Mouse (Mus musculus) thymus, postnatal 14 days (tissue): ENCODE measurements around the gene Cgas.
"Not testable (repeated sequence)": the region's sequence is repeated elsewhere in the genome, so short reads cannot be mapped to it uniquely, and the experiment has no call there.

ENCODE experiments used
- DNase-seq: peaks from one replicate; pipeline ENCODE4 v3.0.0; 2021

Cgas gene

DNA sequence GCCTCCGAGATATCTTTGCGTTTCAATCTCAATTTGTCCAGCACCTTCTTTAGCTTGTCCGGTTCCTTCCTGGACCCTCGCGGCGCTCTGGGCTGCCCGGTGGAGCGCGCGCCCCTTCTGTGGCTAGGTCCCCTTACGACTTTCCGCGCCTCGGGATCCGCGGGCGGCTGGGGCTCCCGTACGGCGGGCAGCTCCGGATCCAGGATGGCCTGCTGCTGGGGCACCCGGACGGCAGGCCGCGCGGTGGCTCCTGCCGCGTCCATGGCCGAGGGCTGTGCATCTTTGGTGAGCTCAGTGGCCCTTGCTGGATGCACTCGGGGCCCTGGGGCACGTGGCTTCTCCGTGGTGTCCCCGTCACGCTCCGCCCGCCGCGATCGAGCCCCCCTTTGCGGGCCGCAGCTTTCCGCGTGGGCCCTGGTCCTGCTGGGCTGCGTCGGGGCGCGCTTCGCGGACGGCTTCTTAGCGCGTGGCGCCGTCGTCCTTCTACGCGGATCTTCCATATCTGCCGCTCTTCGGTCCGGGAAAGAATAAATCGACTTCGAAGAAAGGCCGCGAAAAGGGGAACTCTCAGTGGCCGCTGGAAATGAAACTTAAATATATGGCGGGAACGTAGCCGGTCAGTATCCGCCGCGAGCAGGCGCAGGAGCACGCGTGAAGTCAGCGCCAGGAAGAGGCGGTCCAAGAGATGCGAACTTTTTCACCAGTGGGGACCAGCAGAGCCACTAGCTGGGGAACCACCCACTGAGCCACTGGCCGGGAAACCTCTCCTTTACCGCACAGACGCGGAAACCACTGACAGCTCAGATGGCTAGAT is at the start of gene Cgas:
Gene Cgas (minus strand): TSS at position 659 of the 814 bp plus-strand sequence.
- DNase-seq = peak; percentile 48

DNA sequence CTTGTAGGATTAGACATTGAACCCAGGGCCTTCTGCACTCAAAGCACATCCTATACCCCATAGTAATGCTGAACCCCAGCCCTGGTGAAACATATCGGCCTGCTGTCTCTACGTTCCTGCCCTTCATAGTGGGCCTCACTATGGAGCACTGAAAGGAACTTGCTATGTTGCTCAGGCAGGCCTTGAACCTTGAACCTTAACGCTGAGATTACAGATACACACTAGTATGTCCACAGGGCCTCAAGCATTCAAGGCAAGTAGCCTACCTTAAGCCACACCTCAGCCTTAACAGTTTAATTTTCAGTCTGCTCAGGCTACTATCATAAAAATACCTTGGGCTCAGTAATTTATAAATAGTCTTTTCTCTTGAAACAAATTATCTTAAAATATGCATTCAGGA is 49.2 kb upstream of the Cgas start:
- no peak for DNase-seq

DNA sequence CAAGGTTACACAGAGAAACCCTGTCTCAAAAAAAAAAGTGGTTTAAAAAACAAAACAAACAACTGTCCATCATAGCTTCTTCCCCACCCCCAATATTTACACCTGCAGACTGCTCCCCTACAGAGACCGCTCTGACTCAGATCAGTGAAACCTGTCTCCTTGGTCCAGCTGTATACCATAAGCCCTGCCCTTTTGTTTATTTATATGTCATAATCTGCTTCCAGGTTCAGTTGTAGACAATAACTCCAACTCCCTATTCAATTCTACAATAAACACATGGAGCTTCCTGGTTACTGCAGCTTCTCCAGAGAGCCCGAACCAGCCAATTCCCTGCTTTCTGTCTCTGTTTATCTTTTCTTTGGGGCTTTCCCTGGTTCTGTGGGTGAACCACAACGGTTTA is 48.1 kb upstream of the Cgas start:
- DNase-seq = no peak

DNA sequence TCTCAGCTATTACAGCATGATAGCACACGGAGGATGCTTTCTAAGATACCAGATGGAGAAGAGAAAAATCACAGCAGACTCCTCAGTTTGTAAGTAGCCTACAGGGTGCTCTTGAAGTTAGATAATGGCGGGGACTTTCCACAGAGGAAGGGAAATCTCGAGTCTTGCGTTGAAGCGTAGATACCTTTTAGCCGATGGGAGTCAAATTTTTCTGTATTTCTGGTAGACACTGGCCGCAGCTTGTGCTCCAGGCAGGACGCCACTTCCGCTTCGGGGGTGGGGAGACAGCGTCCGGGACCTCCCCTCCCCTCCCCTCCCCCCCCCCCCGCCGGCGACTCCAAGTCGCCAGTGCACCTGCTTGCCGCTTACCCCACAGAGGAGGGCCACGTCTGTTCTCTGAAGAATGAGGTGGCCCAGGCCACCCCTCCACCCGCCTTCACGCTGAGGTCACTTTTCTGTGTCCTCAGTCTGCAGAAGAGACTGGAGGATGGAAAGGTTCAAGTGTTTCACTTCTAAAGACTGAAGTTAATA is 45.9 kb upstream of the Cgas start, which contains the start of gene Eef1a1:
Gene Eef1a1 (minus strand): TSS at position 262 of the 531 bp plus-strand sequence.
- DNase-seq = peak; percentile 72

DNA sequence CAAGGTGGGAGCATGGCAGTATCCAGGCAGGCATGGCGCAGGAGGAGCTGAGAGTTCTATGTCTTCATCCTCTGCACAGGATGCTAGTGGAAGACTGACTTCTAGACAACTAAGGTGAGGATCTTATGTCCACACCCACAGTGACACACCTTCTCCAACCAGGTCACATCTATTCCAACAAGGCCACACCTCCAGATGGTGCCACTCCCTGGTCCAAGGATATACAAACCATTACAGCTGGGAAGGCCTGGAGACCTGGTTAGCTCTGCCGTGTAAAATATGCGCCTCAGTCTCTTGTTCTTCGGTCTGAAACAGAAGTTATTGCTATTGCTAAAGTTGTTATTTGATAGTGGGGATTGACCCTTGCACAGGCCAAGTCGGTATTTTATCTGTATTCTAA is 45.0 kb upstream of the Cgas start:
- not testable (repeated sequence) for DNase-seq

DNA sequence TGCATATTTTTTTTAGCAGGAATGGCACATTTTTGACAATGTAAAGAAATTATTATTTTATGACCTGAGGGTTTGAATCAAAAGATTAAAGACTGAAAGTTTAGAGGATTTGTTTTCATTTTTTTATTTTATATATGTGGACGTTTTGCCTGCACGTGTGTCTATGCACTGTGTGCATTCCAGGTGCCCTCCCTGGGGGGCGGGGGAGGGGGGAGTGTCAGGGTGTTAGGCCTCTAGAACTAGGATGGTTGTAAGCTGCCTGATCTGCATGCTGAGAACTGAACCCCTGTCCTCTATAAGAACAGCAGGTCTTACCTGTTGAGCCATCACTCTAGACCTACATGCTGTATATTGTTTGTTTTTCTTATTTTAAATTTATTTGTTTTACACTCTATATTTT is 41.6 kb upstream of the Cgas start:
- no peak for DNase-seq

DNA sequence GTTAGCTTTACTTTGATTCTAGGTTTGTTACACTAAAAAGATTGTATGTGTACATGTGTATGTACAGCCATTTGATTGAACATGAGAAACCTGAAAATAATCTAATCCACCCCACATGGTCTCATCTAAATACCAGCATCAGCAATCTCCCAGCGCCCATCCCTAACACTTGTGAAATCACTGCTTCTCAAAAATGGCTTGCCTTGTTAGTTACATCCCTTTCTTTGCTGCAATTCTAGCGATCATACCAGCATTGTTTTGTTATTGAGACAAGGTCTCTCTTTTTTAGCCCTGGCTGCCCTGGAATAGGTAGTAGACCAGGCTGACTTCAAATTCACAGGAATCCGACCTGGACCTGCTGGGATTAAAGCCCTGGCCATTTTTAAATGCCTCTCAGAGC is 39.3 kb upstream of the Cgas start:
- DNase-seq = no peak

DNA sequence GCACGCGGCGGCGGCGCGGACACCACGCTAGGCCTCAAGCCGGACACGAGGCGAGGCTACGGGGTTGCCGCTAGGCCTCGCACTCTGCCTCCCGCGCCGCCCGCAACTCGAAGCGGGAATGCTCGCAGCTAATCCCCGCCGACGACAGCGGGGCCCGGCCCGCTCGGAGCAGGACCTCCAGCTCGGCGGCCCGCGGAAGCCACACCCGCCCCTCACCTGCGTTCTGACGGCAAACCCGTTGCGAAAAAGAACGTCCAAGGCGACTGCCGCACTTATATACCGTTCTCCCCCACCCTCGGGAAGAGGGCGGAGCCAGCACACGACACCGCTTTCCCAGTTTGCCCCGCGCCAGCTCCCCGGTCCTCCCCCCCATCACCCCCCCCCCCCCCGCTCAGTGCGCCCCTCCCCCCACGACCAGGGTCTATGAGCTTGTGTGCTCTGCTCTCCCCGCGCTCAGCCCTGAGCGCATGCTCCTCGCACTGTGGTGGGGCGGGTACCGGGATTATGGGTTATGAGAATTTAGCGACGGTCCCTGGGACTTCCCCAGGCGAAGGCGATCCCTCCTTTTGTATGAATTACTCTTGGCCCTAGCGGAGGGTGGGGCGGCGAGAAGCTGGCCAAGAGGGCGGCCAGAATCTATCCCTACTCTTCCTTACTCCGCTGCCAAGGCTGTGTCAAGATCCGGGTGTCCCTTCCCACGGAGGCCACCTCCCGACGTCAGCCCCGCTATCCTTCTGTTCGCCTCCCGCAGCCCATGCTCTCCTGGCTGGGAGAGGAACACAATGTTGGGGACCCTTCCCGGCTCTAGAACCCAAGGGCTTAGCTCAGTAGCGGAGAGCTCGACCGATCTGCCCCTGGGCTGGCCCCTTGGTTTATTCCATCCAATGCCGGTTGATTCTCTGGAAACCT is 38.6 kb upstream of the Cgas start:
- DNase-seq = peak; percentile 98

DNA sequence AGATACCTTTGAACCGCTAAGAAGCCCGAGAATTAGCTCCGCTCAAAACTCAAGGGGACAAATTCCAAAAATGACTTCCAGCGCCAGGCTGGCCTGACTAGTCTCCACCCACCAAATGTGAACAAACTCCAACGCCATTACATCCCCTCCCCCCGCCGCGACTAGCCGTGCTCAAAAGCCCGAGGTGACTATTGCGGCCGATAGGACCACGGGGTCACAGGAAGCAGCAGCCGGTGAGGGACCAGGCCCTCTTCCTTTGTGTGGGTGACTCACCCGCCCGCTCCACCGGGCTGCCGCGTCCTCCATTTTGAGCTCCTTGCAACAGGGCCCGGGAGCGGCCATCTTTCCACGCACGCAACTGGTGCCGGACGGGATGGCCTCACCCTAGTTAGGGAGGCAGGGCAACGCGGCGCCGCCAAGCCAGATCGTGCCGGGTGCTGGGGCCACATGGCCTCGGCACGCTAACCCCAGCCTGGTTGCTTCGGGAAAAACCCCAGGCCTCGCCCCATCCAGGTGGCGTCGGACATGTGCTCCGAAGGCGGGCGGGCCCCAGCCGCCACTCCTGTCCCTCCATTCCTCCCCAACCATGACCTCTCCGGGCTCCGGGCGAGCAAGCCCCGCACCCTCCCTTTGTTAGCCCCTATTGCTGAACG is 37.8 kb upstream of the Cgas start:
- DNase-seq = peak; percentile 81

DNA sequence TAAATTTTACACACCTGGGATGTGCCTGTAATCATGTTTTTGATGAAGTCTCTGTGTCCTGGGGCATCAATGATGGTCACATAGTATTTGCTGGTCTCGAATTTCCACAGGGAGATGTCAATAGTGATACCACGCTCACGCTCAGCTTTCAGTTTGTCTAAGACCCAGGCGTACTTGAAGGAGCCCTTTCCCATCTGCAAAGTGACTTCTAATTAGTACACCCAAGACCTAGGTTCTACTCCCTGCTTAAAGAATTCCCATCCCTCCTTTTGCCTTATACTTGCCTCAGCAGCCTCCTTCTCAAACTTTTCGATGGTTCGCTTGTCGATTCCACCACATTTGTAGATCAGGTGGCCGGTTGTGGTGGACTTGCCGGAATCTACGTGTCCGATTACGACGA is 37.2 kb upstream of the Cgas start:
- DNase-seq = not testable (repeated sequence)

DNA sequence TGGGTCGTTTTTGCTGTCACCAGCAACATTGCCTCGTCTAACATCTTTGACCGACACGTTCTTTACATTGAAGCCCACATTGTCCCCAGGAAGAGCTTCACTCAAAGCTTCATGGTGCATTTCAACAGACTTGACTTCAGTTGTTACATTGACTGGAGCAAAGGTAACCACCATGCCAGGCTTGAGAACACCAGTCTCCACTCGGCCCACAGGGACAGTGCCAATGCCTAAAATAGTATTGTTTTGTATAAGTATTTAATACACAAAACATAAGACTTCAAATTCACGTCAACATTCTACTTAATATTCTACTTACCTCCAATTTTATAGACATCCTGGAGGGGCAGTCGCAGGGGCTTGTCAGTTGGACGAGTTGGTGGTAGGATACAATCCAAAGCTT is 36.3 kb upstream of the Cgas start:
- DNase-seq = not testable (repeated sequence)

DNA sequence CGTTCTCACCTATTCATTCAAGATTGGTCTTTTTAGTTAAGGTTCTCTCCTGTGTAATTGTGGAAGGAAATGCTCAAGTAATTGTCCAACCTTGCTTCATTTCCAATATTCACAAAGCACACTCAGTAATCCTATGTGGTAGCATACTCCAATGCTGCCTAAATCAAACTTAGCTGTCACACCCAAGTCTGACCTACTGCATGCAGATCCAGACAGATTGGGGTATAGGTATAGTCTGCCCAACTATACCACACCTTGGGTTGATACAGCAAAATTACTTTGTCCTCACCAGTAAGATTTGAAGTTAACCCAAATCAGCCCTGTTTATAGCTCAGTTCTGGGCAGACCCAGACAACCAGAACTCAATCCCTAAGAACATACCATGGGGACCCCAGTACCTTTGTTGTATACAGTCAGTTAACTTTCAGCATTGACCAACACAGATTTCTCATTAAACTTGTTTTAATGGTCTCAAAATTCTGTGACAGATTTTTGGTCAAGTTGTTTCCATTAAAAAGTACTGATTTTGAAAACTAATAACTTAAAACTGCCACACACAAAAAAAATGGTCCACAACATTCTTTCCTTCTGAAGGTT is 35.1 kb upstream of the Cgas start:
- not testable (repeated sequence) for DNase-seq

DNA sequence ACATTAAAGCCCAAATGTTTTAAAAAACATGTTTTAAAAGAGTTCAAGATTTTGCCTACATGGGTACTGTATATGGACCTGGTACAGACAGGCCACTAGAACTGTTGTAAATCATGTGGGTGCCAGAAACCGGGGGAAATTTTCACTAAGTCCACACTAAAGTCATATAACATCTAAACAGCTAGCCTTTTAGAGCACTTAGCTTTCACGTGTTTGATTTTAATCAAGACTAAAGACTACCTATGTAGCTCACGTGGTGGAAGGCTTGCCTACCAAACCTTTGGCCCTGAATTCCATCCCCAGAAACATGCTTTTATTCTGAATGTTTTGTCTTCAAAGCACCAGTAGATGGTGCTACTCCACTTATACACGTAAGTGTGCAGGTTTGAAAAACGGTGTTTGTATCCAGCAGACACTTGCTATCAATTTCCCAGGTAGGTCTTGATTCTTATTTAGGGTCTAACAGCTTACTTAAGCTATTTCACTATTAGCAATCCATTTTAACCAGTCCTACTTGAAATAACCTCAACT is 34.0 kb upstream of the Cgas start:
- DNase-seq = peak; percentile 23

DNA sequence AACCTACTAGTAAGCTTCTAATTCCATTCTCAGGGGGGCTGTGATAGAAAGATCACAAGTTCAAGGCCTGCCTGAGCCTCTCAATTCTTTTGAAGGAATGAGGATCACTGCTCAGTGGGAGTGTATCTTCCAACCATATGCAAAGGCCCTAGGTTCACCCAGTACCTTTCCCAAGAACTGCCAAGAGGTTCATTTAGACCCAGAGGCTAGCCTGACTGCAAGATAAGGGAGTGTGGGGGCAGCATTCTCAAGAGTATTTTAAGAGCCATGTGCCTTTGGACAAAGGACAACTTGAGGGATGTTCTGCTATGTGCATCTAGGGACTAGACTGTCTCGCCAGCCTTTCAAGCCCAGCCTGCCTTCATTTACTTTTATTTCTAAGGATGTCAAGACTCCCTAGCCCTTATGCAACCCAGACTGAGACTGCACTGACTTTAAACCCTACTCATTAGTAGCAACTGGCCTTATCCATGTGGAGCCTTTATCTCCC is 33.5 kb upstream of the Cgas start:
- DNase-seq = no peak

DNA sequence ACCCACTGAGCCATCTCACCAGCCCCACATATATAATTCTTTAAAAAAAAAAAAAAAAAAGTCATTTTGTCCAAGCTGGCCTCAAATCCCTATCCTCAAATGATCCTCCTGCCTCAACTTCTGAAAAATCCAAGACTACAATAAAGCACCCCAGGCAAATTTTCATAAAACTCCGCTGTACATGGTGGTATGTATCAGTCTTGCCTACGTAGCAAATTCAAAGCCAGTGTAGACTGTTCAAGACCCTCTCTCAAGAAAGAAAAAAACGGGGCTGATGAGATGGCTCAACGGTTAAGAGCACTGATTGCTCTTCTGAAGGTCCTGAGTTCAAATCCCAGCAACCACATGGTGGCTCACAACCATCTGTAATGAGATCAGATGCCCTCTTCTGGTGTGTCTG is 32.8 kb upstream of the Cgas start:
- DNase-seq = no peak

DNA sequence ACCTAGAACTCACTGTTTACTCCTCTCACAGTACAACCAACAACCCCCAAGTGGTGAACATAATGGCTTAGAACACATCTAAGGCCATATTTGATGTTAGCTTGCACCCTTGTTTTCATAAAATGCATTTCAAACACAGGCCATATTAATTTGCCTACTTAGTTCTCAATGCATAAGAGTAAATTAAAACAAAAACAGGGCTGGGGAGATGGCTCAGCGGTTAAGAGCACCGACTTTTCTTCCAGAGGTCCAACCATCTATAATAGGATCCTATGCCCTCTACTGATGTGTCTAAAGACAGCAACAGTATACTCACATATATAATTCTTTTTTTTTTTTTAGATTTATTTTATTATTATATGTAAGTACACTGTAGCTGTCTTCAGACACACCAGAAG is 32.3 kb upstream of the Cgas start:
- no peak for DNase-seq

DNA sequence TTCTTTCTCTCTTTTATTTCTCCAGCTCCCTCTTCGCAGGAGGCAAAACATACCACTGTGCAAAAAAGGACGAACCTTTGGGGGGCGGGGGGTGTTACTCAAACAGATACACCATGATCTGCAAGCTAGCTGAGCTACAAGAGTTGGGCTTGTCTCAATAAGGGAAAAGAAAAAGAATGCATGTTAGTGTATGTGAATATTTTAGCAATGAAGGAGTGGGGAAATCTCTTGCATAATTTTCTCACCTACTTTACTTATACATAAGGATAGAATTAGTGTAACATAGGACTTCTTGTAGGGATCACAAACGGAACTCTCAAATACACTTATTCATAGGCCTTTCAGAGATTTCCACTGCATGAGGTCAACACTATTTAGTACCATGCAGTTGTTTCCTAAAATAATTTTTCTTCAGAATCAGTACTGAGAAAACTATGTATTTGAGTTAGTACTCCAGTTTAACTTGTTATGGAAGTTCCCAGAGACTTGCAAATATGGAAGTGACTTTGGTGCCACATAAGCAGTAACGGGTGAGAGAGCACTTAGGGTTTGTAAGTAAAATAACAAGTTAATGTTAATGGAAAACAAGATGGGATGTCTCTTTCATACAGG is 31.8 kb upstream of the Cgas start:
- DNase-seq = no peak

DNA sequence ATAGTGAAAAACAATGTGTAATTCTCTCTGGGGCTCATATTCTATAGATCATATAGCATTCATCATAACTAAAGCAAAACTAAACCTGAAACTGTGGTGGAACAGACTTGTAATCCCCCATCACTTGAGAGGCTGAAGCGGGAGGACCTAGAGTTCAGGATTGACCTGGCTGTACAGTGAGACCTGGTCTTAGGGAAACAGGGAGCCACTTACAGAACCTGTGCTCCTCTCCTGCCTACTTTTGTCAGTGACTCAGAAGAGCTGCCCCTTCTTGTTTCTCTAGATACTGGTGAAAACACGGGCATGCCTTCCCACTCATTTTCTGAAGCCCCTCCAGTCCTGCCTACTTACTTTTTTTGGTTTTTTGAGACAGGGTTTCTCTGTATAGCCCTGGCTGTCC is 31.2 kb upstream of the Cgas start:
- no peak for DNase-seq

DNA sequence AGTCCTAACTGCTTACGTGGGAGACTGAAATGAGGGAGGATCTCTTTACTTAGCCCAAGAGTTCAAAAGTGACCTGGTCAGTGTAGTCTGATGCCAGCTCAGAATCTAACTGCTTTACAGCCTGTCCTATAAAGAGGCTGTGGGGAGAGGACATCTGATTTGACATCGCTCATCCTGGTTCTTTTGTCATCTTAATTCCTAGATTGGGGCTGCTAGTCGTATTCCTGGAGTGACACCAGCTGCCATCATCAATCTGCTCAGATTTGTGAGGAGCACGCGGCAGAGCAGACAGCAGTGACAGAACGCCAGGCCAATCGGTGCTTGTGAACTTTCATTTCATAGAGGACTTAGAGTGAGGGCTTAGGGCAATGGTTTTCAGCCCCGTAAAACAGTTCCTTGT is 30.6 kb upstream of the Cgas start:
- DNase-seq = no peak

DNA sequence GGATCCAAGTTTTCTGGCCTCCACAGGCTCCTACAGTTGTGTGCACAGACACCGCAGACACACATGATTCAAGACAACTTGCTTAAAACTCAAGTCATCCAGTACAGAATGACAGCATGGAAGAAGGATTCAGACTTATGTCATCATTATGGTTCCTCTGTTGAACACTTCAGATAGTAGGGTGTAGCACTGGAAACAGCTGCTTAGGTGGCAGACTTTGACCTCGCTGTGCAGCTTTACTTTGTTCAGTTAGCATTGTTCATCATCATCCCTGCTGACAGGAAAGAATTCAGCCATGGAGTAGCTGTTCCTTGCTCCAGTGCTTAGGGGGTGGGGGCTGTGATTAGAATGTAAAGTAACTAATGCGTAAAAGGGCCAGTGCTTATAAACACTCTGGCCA is 22.7 kb upstream of the Cgas start:
- DNase-seq = no peak

DNA sequence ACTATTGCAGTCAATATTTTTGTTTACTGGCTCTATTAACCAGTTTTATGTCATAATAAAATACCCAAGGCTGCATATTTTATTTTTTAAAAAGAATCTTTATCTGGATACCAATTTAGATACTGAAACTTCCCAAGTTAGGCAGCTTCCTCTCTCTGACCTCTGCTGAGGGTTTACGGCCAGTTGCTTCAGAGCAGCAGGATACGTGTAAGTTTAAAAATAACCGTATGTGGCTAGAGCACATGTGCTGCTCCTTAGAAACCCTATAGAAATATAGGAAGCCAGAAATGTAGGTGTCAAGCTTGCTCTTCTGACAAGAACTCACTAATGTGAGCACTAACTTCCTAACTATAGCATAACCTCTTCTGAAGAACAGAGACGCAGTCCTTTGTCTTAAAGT is 20.3 kb upstream of the Cgas start:
- DNase-seq = no peak

DNA sequence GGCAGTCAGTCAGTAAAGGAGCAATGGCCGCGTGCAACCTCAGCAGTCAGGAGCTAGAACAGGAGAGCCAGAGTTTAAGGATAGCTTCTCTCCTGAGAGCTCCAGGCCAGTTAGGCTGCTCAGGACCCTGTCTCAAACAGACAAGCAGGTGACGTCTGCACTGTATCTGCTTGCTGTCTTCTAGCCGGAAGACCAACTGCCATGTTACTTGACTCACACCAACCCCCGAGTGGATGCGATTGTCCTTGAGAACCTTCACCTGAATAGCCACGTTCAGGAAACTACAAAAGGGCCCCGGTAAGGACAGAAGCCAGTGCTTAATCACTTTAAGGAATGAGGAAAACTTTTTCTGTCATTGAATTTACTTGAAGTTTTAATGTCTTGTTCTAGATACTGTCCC is 14.0 kb upstream of the Cgas start:
- no peak for DNase-seq
